Mouse (Mus musculus): ENCODE data around the gene D430042O09Rik. TPM values are rescaled to one million over a fixed set of nuclear protein-coding genes. Genes with fewer than 3 reads are reported as not detected.

Gene D430042O09Rik
- total and polyA plus RNA-seq, 3 experiments: 1.8 to 4.8 (median 3.4) TPM

- no peak overlapping the region for H3K9ac ChIP-seq (ENCODE audit: insufficient read depth, low read depth)
- no peak overlapping the region for H3K4me2 ChIP-seq (ENCODE audit: insufficient read depth, low read depth, poor library complexity, severe bottlenecking)
- 0 out of 2 replicates have a peak overlapping the region, but pooled peaks have one; percentile 4 for H3K27ac ChIP-seq (ENCODE audit: insufficient read depth, low read depth)
- no peaks in the 10 kb centered on the region for H3K9me3 ChIP-seq (replicated peaks; ENCODE audit: low read length)
- peak; percentile 68 for DNase-seq (ENCODE audit: extremely low read depth)
- peaks cover 73 to 91% of the 10 kb centered on the region in 2 experiments for H3K36me3 ChIP-seq (replicated peaks in 1 of 2; ENCODE audit: control insufficient read depth in 1 of 2, insufficient read depth in 1 of 2, low read length in 1 of 2)
- TF ChIP-seq MEF2A (IDR thresholded peaks at IDR 0.05; ENCODE audit: borderline replicate concordance, low read depth, low read length) (no peak), CHD2 (IDR thresholded peaks at IDR 0.05; ENCODE audit: low read length) (no peak), USF1 (IDR thresholded peaks at IDR 0.05; ENCODE audit: low read depth, low read length) (no peak), CTCF (conservative IDR thresholded peaks at IDR 0.05 in 1 of 2, IDR thresholded peaks at IDR 0.05 in 1 of 2; ENCODE audit: low read depth in 2 of 2, low read length in 2 of 2) (no peak), RCOR1 (conservative IDR thresholded peaks at IDR 0.05; ENCODE audit: low read depth, low read length) (no peak), UBTF (IDR thresholded peaks at IDR 0.05; ENCODE audit: low read depth, low read length) (no peak), MAZ (IDR thresholded peaks at IDR 0.05; ENCODE audit: low read depth, low read length) (no peak), ELF1 (IDR thresholded peaks at IDR 0.05; ENCODE audit: low read depth, low read length) (no peak), TBP (conservative IDR thresholded peaks at IDR 0.05; ENCODE audit: low read depth, low read length) (no peak), ZNF384 (IDR thresholded peaks at IDR 0.05; ENCODE audit: low read depth, low read length) (no peak), RAD21 (IDR thresholded peaks at IDR 0.05; ENCODE audit: low read depth, low read length) (no peak), IRF4 (IDR thresholded peaks at IDR 0.05; ENCODE audit: low read depth, low read length) (no peak), HCFC1 (IDR thresholded peaks at IDR 0.05; ENCODE audit: low read depth, low read length) (no peak), MYC (IDR thresholded peaks at IDR 0.05; ENCODE audit: low read depth, low read length) (no peak)
- H3K27me3 ChIP-seq (replicated peaks): no peaks in the 10 kb centered on the region
- dilution Hi-C loops (cut with MboI; ENCODE audit: extremely low pct_ligation_motif_present, extremely low pct_unique_long_range_greater_than_20kb, low sequenced_read_pairs): no loop called here
- in situ Hi-C loops (cut with MboI; ENCODE audit: low pct_ligation_motif_present, low pct_unique_long_range_greater_than_20kb, low sequenced_read_pairs): no loop called here
- H3K79me2 ChIP-seq (replicated peaks; ENCODE audit: control insufficient read depth, extremely low read depth, insufficient read depth, poor library complexity, severe bottlenecking): no peaks in the 10 kb centered on the region
- H3K4me1 ChIP-seq (ENCODE audit: control insufficient read depth in 1 of 2, insufficient read depth in 2 of 2): peaks cover 16 to 71% of the 10 kb centered on the region in 2 experiments
- H3K4me3 ChIP-seq (replicated peaks in 1 of 3; ENCODE audit: low read depth in 2 of 3, low read length in 2 of 3, poor library complexity in 1 of 3): no peak overlapping the region
These were observed 27.8 kb upstream of the D430042O09Rik start for GRCm38 (mm10) chr7:125679936-125680335.

- Histone ChIP-seq H3K36me3 (replicated peaks in 1 of 2; ENCODE audit: control insufficient read depth in 1 of 2, insufficient read depth in 1 of 2, low read length in 1 of 2) (peaks cover 62 to 93% of the 10 kb centered on the region in 2 experiments), H3K27ac (ENCODE audit: insufficient read depth, low read depth) (no peak overlapping the region), H3K27me3 (replicated peaks) (no peaks in the 10 kb centered on the region), H3K4me2 (ENCODE audit: insufficient read depth, low read depth, poor library complexity, severe bottlenecking) (no peak overlapping the region), H3K4me3 (replicated peaks in 1 of 3; ENCODE audit: low read depth in 2 of 3, low read length in 2 of 3, poor library complexity in 1 of 3) (no peak overlapping the region), H3K9ac (ENCODE audit: insufficient read depth, low read depth) (no peak overlapping the region), H3K79me2 (replicated peaks; ENCODE audit: control insufficient read depth, extremely low read depth, insufficient read depth, poor library complexity, severe bottlenecking) (no peaks in the 10 kb centered on the region; the same call in 1 of the 2 replicates), H3K4me1 (ENCODE audit: control insufficient read depth in 1 of 2, insufficient read depth in 2 of 2) (0 out of 4 replicates have a peak, but pooled peaks cover 0 to 4% of the 10 kb centered on the region in 2 experiments), H3K9me3 (replicated peaks; ENCODE audit: low read length) (no peaks in the 10 kb centered on the region)
- DNase-seq (ENCODE audit: extremely low read depth): no peak
- in situ Hi-C loops (cut with MboI; ENCODE audit: low pct_ligation_motif_present, low pct_unique_long_range_greater_than_20kb, low sequenced_read_pairs): no loop called here
- dilution Hi-C loops (cut with MboI; ENCODE audit: extremely low pct_ligation_motif_present, extremely low pct_unique_long_range_greater_than_20kb, low sequenced_read_pairs): no loop called here
- TF ChIP-seq NELFE (IDR thresholded peaks at IDR 0.05; ENCODE audit: low read depth, low read length) (no peak), ELF1 (IDR thresholded peaks at IDR 0.05; ENCODE audit: low read depth, low read length) (no peak), GABPA (IDR thresholded peaks at IDR 0.05; ENCODE audit: insufficient replicate concordance, low read depth, low read length) (no peak), ZMIZ1 (IDR thresholded peaks at IDR 0.05; ENCODE audit: low read depth, low read length) (no peak)
These were observed 17.2 kb upstream of the D430042O09Rik start for GRCm38 (mm10) chr7:125690516-125690915.
